Mouse (Mus musculus): ENCODE results near the gene Uvrag.

- TF ChIP-seq CTCF (IDR thresholded peaks at IDR 0.05; ENCODE audit: low read depth, low read length) = no peak
- TF ChIP-seq POLR2AphosphoS5 (IDR thresholded peaks at IDR 0.05; ENCODE audit: insufficient replicate concordance, low read depth, low read length) = no peak
- no peak for TF ChIP-seq TAL1 (conservative IDR thresholded peaks at IDR 0.05; ENCODE audit: low read depth, low read length)
Observed at GRCm38 (mm10) chr7:99065391-99065831, 75.5 kb downstream of the Uvrag start.

All from G1E (cell line).